Mouse (Mus musculus) ES-E14 (cell line): Measurements from ENCODE around the gene Plcb3.

Experiments
- HCFC1 ChIP-seq: IDR thresholded peaks from 2 replicates; pipeline ENCODE4 v1.6.1; 2012; ENCODE audit warnings: low read length, inconsistent platforms, borderline replicate concordance; ENCODE audit not compliant: insufficient read depth
- MAFK ChIP-seq: IDR thresholded peaks from 2 replicates; pipeline ENCODE4 v1.6.1; 2014; ENCODE audit warnings: mild to moderate bottlenecking, low read depth, low read length, inconsistent platforms; ENCODE audit not compliant: insufficient read depth
- ZC3H11A ChIP-seq: IDR thresholded peaks from 2 replicates; pipeline ENCODE4 v1.6.1; 2012; ENCODE audit warnings: low read depth, mild to moderate bottlenecking, inconsistent platforms, low read length, borderline replicate concordance
- ZNF384 ChIP-seq: IDR thresholded peaks from 2 replicates; pipeline ENCODE4 v1.6.1; 2012; ENCODE audit warnings: low read depth, low read length, inconsistent platforms

GRCm38 (mm10) chr19:6943709-6944108 is 32.6 kb downstream of the Plcb3 start:
- TF ChIP-seq ZNF384 (no peak), MAFK (no peak), ZC3H11A (no peak), HCFC1 (no peak)
